Mouse (Mus musculus): ENCODE results near the gene Olfr739.

Gene Olfr739

GRCm38 (mm10) chr14:50418326-50418725 is at the start of gene Olfr739:
Gene Olfr739 (plus strand): TSS chr14:50418626.
- no peak for DNase-seq (ENCODE audit: low read depth)

- no peak for DNase-seq (ENCODE audit: low read depth)
Observed at GRCm38 (mm10) chr14:50380863-50381262, 37.6 kb upstream of the Olfr739 start, which contains the start of gene Olfr736. Gene Olfr736 (plus strand): TSS chr14:50381163.

GRCm38 (mm10) chr14:50407268-50407667 is 11.2 kb upstream of the Olfr739 start, which contains the start of gene Olfr738:
Gene Olfr738 (plus strand): TSS chr14:50407568.
- DNase-seq (ENCODE audit: low read depth), result no peak

DNA sequence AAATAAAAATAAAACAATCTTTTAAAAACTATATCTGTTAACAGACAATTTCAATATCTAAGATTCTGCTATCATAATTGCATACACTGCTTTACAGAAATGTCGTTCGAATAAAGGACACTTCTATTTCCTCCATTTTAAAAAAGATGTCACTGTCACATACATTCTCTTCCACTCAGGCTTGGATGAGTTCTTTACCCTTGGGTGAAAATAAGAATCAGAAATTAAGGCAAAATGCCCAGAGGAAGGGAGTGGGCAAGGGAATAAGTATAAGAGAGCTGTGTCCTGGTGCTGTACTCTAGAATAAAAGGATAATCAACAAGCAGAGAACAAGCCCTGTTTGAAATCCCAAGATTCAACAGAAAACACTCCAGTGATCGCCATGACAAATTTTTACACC is 26.8 kb downstream of the Olfr739 start, which contains the start of gene Olfr740:
Olfr740 (plus strand) TSS at position 301 of the 400 bp plus-strand sequence.
- DNase-seq (ENCODE audit: low read depth), result no peak

GRCm38 (mm10) chr14:50472438-50472837 is 54.0 kb downstream of the Olfr739 start, which contains the start of gene Olfr741:
Gene Olfr741 (plus strand): TSS chr14:50472738.
- no peak for DNase-seq (ENCODE audit: low read depth)

Measured in c-Kit-positive CD71-negative TER-119-negative erythroid progenitor cells, embryonic 14.5 days (primary cell).